Mouse (Mus musculus): Measurements from ENCODE around the gene Gm42906.

The Gm42906 gene

GRCm38 (mm10) chr5:151022939-151023338, 405.0 kb downstream of the Gm42906 start:
- in situ Hi-C loops (cut with MboI): no loop called here

- in situ Hi-C loops (cut with MboI): no loop called here
Measured at GRCm38 (mm10) chr5:151022026-151022425, 405.9 kb downstream of the Gm42906 start.

GRCm38 (mm10) chr5:151020831-151021230, 407.1 kb downstream of the Gm42906 start:
- in situ Hi-C loops (cut with MboI): no loop called here

GRCm38 (mm10) chr5:151020031-151020820, 407.7 kb downstream of the Gm42906 start:
- in situ Hi-C loops (cut with MboI): no loop called here

- in situ Hi-C loops (cut with MboI): no loop called here
Measured at GRCm38 (mm10) chr5:151018959-151019358, 409.0 kb downstream of the Gm42906 start.

GRCm38 (mm10) chr5:151018450-151018849, 409.5 kb downstream of the Gm42906 start:
- in situ Hi-C loops (cut with MboI): no loop called here

Measured in mature B cell (primary cell).